Mouse (Mus musculus) megakaryocyte, embryonic 14.5 days (primary cell): ENCODE data around the gene Rfx7. TPM values are rescaled to one million over a fixed set of nuclear protein-coding genes. Genes with fewer than 3 reads are reported as not detected.

Experiments used
- H3K27me3 ChIP-seq: replicated peaks from 2 replicates; pipeline ENCODE3; 2012; ENCODE audit warnings: inconsistent platforms
- H3K36me3 ChIP-seq: replicated peaks from 2 replicates; pipeline ENCODE3; 2012; ENCODE audit warnings: low read length, inconsistent platforms, mixed read lengths
- H3K4me1 ChIP-seq: 2 replicates; pipeline ENCODE4 v1.6.1; 2012; ENCODE audit warnings: inconsistent platforms
- H3K4me3 ChIP-seq: replicated peaks from 2 replicates; pipeline ENCODE3; 2012; ENCODE audit warnings: moderate library complexity, mild to moderate bottlenecking, inconsistent platforms
- H3K9me3 ChIP-seq: 2 replicates; pipeline ENCODE4 v1.6.1; 2012; ENCODE audit warnings: inconsistent platforms
- FLI1 ChIP-seq: IDR thresholded peaks from 2 replicates; pipeline ENCODE4 v1.6.1; 2012; ENCODE audit warnings: low read length, inconsistent platforms, mixed read lengths
- GATA1 ChIP-seq: IDR thresholded peaks from 3 replicates; pipeline ENCODE4 v1.6.1; 2012; ENCODE audit warnings: mixed read lengths, low read length, inconsistent platforms, borderline replicate concordance
- polyA plus RNA-seq: library from polyadenylated mRNA; stranded (reverse); fragments of >175 nt; gene quantifications from 2 replicates; pipeline ENCODE4 v1.2.3, GENCODE M21; 2012; ENCODE audit warnings: low replicate concordance; ENCODE audit not compliant: insufficient read depth

The Rfx7 gene
- 4.0 and 5.3 TPM in 2 replicates for polyA plus RNA-seq

- Histone ChIP-seq H3K9me3 (no peaks in the 10 kb centered on the region), H3K4me1 (peaks cover 22% of the 10 kb centered on the region), H3K36me3 (no peaks in the 10 kb centered on the region), H3K4me3 (peak within 1 kb of the TSS; percentile 96), H3K27me3 (no peaks in the 10 kb centered on the region)
- TF ChIP-seq FLI1 = no peak
- no peak for TF ChIP-seq GATA1
These were observed at the start of gene Rfx7 for GRCm38 (mm10) chr9:72531996-72532380. TSS of gene Rfx7 (plus strand) at chr9:72532240.

- no peak for TF ChIP-seq GATA1
- no peak for TF ChIP-seq FLI1
- H3K4me3 ChIP-seq = peak overlapping the region; percentile 51
These were observed 43.5 kb upstream of the Rfx7 start for GRCm38 (mm10) chr9:72488523-72488922.

GRCm38 (mm10) chr9:72489131-72489530 lies 42.9 kb upstream of the Rfx7 start:
- H3K9me3 ChIP-seq = no peaks in the 10 kb centered on the region
- H3K4me3 ChIP-seq = peak overlapping the region; percentile 73
- H3K4me1 ChIP-seq = peaks cover 63% of the 10 kb centered on the region
- TF ChIP-seq FLI1 = no peak
- no peak for TF ChIP-seq GATA1
- H3K27me3 ChIP-seq = no peaks in the 10 kb centered on the region
- peaks cover 35% of the 10 kb centered on the region for H3K36me3 ChIP-seq

More at GRCm38 (mm10) chr9:72488523-72488922, 43.5 kb upstream of the Rfx7 start:
- Histone ChIP-seq H3K4me1 (peaks cover 57% of the 10 kb centered on the region), H3K27me3 (no peaks in the 10 kb centered on the region), H3K9me3 (no peaks in the 10 kb centered on the region), H3K36me3 (peaks cover 40% of the 10 kb centered on the region)

GRCm38 (mm10) chr9:72491559-72492193 lies 40.4 kb upstream of the Rfx7 start:
- Histone ChIP-seq H3K27me3 (no peaks in the 10 kb centered on the region), H3K4me3 (peak overlapping the region; percentile 92), H3K36me3 (peaks cover 15% of the 10 kb centered on the region), H3K4me1 (peaks cover 57% of the 10 kb centered on the region), H3K9me3 (no peaks in the 10 kb centered on the region)
- TF ChIP-seq GATA1 (no peak), FLI1 (no peak)

- H3K4me1 ChIP-seq = peaks cover 52% of the 10 kb centered on the region
- no peak for TF ChIP-seq GATA1
- no peak for TF ChIP-seq FLI1
- H3K4me3 ChIP-seq = peak within 1 kb of the TSS; percentile 92
- H3K27me3 ChIP-seq = no peaks in the 10 kb centered on the region
- no peaks in the 10 kb centered on the region for H3K9me3 ChIP-seq
- H3K36me3 ChIP-seq = peaks cover 10% of the 10 kb centered on the region
These were observed 39.9 kb upstream of the Rfx7 start, which contains the start of gene Tex9 for GRCm38 (mm10) chr9:72492194-72492565. TSS of gene Tex9 (minus strand) at chr9:72492212.

- Histone ChIP-seq H3K4me1 (peaks cover 46% of the 10 kb centered on the region), H3K4me3 (no peak overlapping the region), H3K9me3 (no peaks in the 10 kb centered on the region), H3K36me3 (no peaks in the 10 kb centered on the region), H3K27me3 (no peaks in the 10 kb centered on the region)
- TF ChIP-seq FLI1 (no peak), GATA1 (no peak)
These were observed 38.6 kb upstream of the Rfx7 start for GRCm38 (mm10) chr9:72493465-72493864.

- Histone ChIP-seq H3K27me3 (no peaks in the 10 kb centered on the region), H3K4me3 (no peak overlapping the region), H3K36me3 (no peaks in the 10 kb centered on the region), H3K9me3 (no peaks in the 10 kb centered on the region), H3K4me1 (peaks cover 40% of the 10 kb centered on the region)
- TF ChIP-seq GATA1 (no peak), FLI1 (no peak)
These were observed 37.9 kb upstream of the Rfx7 start for GRCm38 (mm10) chr9:72493984-72494685.

GRCm38 (mm10) chr9:72496691-72497090 lies 35.3 kb upstream of the Rfx7 start:
- TF ChIP-seq FLI1 (no peak), GATA1 (no peak)
- Histone ChIP-seq H3K9me3 (no peaks in the 10 kb centered on the region), H3K36me3 (no peaks in the 10 kb centered on the region), H3K4me1 (peaks cover 23% of the 10 kb centered on the region), H3K27me3 (no peaks in the 10 kb centered on the region), H3K4me3 (no peak overlapping the region)

GRCm38 (mm10) chr9:72497171-72497570 lies 34.9 kb upstream of the Rfx7 start:
- Histone ChIP-seq H3K36me3 (no peaks in the 10 kb centered on the region), H3K4me3 (no peak overlapping the region), H3K9me3 (no peaks in the 10 kb centered on the region), H3K4me1 (peaks cover 19% of the 10 kb centered on the region), H3K27me3 (no peaks in the 10 kb centered on the region)
- TF ChIP-seq GATA1 = no peak
- no peak for TF ChIP-seq FLI1

- Histone ChIP-seq H3K27me3 (no peaks in the 10 kb centered on the region), H3K36me3 (no peaks in the 10 kb centered on the region), H3K9me3 (peaks cover 4% of the 10 kb centered on the region; the same call in 1 of the 2 replicates), H3K4me3 (no peak overlapping the region), H3K4me1 (peaks cover 3% of the 10 kb centered on the region; the same call in 1 of the 2 replicates)
- TF ChIP-seq FLI1 (no peak), GATA1 (no peak)
These were observed 19.6 kb upstream of the Rfx7 start for GRCm38 (mm10) chr9:72512229-72512981.
